Mouse (Mus musculus) 3T3-L1 (cell line): ENCODE data around the gene 4930568D16Rik.
A peak's percentile ranks its signal among the peaks of the same experiment; 100 is the strongest.

Experiments
- DNase-seq: peaks from one replicate; pipeline ENCODE4 v3.0.0-alpha.2; 2015; ENCODE audit warnings: low read depth, low spot score

Gene 4930568D16Rik

DNA sequence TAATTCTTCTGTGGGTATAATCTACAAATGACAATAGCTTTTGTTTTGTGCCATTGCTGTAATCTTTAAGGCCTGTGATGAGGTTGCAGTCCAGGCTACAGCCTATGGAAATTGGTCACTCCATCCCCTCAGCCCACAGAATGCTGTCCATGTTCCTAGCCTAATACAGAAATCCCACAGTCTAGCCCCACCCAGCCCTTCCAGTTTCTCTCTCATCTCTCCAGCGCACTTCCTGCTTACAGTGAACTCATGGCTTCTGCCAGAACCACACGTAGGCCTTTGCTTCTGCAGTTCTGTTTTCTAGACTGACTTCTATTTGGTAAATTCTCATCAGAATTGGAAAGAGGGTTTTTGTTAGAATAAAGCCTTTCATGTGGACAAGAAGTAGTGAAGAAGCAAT is 21.5 kb downstream of the 4930568D16Rik start:
- DNase-seq, result no peak

DNA sequence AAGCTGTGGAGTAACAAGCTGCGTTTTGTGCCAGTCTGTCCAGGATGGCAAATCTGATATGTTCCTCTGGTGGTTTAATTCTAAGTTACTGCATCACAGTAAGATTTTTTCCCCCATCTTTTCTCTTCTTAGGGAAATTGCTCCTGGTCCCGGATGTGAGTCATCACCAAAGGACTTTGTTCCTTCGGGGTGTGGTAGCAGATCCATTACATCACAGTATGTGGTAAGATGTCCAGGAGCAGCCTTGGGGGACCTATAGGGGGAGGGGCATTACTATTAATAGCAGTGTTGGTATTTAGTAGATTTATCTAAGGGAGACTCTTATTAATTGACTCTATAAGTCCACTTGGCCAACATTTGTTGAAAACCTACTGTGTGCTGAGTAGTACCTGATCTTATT is 24.9 kb downstream of the 4930568D16Rik start:
- peak; percentile 93 for DNase-seq

DNA sequence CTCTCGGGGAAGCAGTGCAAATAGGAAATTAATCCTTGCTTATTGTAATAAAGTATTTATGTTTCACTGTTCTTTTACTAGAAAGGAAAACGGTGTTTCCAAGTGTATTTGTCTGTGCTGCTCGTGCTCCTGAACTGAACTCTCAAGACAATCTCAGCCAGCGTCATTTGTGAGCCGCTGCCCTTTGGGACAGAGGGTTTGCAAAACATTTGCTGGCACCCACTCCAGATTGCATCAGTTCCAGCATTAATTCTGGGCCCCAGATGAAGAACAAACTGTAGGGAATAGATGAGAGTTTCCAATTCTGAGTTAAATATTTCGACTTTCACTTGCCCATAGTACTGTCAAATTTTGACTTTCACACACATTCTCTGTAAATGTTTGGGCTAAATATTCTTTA is 28.8 kb downstream of the 4930568D16Rik start:
- DNase-seq, result peak; percentile 28

DNA sequence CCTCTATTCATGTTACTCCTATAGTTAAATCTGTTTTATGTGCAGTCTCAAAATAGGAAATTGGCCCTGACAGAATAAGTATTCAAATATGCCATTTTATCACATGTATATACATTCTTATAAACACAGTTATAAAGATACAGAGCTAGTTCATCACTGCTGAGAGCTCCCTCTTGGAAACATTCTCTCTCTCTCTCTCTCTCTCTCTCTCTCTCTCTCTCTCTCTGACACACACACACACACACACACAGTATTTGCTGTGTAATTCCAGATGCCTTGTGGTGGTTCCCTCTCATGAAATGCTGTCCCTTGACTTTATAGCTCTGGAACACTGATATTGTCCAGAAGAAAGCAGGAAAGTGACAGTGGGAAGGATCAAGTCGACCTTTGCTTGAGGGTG is 29.5 kb downstream of the 4930568D16Rik start:
- peak; percentile 25 for DNase-seq

DNA sequence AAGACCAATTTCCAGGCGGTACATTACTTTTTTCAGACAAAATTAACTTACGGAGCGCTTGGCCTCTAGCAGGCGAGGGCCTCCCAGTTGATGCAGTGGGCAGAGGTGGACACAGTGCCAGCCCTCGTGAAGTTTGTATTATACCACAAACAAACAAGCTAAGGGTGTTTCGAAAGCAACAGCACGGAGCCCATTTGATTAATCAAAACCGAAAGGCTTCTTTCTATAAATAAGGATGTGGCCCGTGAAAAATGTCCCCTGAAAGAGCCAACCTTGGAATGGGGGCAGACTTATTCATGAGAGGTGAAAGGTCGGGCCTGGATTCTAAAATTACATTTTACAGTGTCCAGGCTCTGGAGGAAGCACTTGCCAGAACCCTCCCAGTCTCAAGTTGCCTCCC is 30.1 kb downstream of the 4930568D16Rik start:
- no peak for DNase-seq

DNA sequence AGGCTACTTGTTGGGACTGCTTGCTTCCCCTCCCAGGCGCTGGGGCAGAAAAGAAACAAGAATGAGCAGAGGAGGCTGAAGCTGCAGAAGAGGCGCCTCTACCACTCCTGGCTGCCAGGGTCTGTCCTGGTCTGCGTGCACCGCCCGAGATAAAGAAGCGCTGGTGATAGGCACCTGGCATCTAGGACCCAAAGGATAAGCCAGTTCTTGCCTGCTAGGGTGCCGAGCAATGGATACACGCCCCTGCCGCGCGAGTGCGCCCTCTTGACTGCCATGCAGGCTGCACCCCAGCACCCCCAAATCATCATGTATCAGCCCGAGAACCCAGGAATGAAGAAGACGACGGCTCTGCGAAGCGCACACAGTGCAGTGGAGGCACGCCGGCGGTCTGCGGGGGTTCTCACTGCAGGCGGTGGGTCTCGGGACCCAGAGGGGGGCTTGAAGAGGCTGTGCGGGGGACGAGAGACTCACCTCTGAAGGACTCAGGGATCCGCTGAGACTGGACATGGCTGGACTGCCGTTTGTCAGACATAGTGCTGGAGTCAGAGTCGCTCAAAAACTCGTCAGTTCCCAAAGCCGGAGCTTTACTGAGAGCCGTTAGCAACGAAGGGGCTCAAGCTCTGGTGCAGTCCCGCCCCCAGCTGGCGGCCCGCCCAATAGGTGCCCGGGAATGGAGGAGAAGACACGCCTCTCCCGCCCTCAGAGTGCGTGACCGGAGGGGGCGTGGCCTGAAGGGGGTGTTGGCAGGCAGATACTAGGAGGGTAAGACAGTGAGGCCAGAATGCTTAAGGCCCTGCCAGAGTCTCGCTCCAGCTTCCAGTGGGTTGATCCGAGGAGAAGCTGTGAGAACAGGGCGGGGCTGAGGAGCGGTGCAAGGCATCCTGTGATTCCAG is 30.9 kb downstream of the 4930568D16Rik start, which contains the start of gene Stom:
TSS of gene Stom (minus strand) at position 589 of the 893 bp plus-strand sequence.
- DNase-seq, result peak; percentile 99

DNA sequence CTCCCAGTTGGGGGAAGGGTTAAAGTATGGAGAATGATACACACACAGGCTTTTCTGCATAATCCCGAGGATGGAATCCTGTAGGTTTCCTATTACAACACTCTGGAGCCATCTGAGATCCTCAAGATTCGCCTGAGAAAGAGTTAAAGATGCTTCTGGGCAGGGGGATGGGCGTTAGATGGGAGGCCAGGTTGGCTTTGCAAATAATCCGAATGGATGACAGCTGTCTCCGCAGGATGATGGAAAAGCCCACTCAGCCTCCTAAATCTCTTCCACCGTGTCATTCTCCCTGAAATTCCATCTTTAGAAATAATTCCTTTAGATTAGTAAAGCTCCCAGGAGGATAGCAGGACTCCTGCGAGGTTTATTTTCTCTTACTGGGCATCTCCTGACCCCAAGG is 31.9 kb downstream of the 4930568D16Rik start:
- peak; percentile 42 for DNase-seq

DNA sequence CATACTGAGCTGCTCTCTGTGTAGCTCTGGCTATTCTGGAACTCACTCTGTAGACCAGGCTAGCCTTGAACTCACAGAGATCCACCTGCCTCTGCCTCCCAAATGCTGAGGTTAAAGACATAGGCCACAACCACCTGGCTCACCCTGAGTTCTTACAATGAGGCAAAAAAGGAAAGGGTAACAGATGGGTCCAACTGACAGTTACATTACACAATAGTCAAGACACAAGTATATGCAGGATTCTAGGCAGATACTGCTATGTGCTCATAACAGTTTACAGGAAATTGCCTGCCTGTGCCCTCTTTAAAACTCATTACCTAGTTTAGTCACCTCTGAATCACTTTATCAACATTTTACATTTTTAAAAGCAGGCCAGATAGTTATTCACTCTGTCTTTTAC is 33.9 kb downstream of the 4930568D16Rik start:
- DNase-seq, result no peak

DNA sequence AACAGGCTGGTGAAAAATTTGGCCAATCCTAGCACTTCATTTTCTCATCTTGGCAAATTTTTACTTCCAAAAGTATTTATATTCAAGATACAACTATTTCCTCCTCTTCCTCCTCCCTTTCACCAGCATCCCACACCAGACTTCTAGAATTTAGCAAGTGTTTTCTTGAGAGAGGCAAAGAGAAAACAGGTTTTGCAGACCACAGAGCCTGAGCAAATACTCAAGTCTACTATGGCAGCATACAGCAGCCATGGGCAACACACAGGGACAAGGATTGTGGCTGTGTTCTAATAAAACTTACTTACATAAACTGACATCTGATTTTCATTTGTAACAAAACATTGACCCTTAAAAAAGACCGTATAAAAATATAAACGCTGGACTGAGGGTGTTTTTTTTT is 36.3 kb downstream of the 4930568D16Rik start:
- no peak for DNase-seq

DNA sequence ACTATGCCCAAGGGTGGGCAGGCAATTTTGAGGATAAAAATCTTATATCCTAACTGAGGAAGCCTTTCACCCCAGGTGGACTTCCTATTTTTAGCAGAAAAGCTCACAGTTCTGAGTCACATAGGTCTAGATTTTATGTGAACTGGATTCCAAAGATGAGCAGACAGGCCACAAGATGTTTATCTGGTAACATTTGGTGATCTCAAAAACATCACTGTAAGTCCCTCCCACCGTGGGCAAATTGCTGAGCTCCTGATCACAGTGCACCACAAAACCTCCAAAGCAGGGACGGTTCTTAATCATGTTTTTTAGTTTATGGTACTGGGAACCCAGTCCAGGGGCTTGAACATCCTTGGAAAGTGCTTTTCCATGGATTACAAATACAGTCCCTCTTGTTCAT is 38.5 kb downstream of the 4930568D16Rik start:
- DNase-seq, result no peak

DNA sequence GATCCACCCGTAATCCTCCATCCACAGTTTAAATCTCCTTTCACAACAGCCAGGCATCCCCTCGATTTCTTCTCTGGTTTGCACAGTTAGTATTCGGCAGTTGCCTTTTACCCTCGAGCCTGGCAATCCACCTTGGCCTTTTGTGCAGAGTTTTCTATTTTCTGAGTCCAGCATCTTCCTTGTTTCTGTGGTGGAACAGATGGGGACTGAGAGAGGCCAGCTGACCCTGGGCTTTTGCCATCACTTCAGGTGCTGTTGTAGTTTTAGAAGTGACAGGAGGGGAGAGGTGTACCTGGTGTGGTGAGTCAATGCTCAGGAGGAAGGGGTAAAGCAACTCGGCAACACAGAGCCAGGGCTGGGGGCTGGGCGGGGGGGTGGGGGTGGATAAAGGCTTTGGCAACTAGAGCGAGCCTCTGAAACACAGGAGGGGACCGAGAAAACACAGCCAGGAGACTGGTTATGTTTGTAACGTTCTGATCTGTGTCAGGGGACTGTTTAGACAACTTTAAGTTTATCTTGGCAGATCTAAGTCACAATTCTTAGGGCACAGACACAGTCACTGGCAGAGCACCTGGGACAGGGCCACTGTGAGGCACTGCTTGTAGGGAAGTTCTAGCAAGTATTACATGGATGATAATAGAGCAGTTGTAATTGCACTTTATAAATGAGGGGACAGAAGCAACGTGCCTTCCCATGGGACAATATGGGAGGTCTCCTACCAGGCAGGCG is 39.3 kb downstream of the 4930568D16Rik start:
- no peak for DNase-seq

DNA sequence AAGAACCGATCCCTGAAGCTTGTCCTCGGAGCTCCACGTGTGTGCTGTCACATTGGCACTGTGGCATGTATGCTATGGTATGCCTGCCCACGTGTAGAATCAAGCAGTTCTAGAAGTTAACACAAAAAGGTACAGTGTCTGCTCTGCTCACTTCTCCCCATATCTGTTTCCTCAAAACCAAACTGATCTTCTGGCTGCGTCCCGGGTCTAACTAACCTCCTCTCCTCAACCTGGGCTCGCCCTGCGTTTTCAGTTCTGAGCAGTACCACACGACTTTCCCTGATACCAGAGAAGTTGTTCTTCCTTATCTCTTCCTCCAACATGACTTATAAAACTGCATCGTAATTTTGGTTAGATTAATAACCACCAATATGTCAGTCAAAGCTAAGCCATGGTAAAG is 39.9 kb downstream of the 4930568D16Rik start:
- no peak for DNase-seq

DNA sequence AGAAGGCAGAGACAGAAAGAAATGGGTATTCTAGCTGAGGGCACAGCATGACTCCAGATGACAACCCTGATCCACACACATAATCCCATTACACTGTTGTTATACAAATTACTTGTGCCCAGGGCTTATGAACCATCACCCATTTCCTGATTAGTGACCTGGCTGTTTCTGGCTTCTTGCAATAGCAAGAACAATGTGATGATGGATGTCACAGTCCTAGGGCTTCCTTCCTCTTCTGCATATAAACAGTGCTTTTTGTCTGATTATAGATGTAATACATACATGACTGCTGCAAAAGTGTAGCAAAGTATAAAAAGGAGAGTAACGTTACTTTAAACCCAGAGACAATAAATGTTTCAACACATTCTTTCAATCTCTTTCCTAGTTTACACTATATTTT is 40.6 kb downstream of the 4930568D16Rik start:
- no peak for DNase-seq

DNA sequence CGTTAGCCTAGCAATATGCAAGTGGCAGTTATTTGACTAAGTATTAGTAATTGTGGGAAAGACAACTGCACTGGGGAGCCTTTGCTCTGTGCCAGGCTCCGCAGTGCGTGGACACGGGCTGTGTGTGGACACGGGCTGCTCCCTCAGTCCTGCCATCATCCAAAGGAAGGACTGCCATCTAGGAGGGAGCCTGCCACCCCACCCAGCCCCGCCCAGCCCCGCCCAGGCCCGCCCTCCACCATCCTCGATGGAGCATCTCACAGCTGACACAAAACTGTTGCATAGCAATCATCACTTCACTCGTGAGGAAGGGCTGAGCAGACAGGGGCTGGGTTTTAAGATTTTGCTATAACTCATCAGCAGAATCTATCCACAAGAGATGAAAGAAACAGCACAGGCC is 41.6 kb downstream of the 4930568D16Rik start:
- DNase-seq, result no peak

DNA sequence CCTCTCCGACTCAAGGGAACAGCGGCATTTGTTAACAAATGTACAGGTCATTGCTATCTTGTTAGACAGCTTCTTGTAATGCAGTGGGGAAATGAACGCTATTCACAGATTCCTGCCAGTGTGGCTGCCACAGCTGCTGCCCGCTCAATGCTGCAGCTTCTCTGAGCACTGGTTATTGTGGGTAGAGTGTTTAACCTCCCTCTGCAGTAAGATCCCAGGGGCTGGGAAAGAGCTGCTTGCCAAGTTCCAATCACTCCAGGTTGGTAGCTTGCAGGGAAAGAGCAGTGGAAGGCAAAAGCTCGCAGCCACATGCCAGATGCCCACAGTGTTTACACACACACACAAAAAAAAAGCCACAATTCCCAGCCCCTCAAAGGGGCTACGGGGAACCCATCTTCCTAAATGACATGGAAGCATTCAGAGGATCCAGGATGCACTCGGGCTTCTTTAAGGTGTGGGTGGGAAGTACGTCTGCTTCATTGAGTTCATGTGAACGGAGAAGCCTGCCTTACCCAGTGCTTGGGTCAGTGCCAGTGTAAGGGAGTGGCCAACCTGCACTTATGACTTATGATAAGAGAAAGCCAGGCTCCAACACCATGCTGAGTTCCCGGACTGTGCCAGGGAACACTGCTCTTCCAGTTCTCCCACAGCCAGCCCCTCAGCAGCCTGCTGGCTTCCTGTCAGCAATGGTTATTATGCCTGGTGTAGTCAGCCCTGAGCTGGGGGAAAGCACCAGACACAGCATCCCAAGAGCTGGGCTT is 44.9 kb downstream of the 4930568D16Rik start:
- DNase-seq, result no peak

DNA sequence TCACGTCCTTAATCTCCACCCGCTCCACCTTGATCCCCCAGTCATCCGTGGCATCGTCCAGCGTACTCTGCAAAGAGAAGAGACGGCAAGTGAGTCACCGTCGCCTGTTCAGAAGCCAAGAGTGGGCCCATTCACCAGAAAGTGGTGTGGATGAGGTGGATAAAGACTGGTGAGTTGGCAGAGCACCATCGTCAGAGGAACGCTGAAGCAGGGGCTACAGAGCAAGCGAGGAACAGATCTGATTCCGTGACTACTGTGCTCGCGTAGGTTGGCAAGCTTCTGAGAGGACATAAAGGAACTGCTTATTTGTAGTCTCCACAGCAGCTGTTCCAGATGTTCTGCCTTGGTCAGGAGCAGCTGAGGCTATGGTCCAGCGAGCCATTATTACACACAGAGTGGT is 47.1 kb downstream of the 4930568D16Rik start:
- no peak for DNase-seq

DNA sequence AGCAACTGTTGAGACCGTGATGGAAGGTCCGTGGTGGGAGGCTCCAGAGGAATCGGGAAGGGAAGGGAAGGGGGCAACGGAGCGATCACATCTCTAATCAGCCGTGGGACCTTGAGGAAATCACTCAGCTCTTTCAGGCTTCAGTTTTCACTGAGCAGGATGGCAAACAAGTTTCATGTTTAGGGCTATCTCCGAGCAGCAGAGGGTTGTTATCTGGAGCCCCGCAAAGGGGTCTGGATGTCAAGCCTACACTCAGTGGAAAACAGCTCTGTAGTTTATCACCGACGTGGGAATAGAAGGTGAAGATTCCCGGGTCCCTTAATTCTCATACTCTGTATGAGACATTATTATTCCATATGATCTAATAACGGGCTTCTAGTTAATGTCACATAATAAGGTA is 49.1 kb downstream of the 4930568D16Rik start:
- DNase-seq, result no peak

DNA sequence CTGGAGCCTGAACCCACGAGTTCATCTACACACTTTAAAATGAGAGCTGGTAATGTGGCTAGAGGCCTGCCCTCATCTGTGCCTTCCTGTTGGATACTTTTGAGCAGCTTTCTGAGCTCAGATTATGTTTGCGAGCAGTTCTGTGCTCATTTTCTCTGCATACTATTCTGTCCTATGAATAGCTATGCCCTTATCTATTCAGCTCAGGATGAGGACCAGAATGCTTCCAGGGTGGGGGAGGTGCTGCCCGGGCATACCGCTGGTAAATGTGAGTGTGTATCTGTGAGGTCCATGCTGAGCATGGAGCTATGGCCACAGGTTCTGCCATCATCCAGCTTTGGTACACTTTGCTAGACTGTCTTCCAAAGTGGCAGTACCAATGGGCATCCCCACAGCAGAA is 49.9 kb downstream of the 4930568D16Rik start:
- DNase-seq, result no peak

DNA sequence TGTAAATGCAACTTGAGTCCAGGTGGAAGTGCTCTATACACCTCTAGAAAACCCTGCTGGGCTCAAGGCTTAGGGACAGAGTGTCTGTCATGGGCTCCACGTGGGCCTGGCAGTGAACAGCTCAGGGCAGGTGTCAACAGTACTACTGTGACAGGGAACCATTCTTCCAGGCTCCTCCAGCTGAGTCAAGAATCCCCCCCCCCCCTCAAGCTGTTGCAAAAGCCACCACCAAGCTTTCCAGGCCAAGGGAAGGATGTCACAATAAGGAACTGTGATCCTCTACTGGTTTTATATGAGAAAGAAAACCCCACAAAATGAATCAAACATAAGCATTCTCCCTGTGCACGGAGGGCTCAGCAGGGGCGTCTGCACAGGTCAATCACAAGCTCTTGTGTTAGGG is 53.2 kb downstream of the 4930568D16Rik start:
- no peak for DNase-seq

DNA sequence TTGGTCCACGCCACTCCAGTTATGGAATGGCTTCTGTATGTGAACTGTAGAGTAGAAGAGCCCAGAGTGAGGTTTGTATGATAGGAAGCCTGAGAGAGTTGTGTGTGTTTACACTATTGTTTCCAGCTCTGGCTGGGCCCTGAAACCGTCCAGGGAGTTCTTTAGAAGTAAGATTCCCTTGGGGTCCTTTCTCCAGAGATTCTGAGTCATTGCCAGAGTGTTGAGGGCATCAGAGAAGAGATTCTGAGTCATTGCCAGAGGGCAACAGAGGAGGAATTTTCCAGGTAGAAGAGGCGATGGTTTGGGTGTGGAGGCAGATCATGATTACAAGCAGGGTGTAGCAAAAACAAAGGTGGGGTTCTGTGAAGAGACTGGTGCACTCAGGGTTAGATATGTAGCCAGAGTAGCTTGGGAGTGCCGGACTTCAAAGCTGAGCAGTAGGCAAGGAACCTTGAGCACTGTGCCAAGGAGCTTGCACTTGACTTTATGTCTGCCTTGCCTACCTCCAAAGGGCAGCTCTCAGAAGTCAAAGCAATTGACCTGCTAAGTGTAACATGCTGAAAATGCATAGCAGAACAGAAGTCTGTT is 57.5 kb downstream of the 4930568D16Rik start:
- peak; percentile 73 for DNase-seq

DNA sequence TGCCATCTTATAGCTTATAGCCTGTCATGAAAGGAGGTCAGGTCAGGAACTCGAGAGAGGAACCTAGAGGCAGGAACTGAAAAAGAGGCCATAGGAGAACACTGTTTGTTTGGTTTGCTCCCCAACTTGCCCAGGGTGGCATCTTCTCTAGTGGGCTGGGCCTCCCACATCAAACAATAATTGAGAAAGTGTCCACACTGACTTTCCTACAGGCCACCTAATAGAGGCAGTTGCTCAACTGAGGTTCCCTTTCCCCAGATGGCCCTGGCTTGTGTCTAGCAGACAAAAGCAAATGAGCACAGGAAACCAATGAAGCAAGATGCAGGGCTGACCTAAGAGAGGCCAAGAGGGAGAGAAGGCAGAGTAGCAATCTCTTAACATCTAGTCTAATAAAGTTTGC is 59.4 kb downstream of the 4930568D16Rik start:
- no peak for DNase-seq
